Mouse (Mus musculus): Measurements from ENCODE around the gene Plppr4. TPM values are rescaled to one million over a fixed set of nuclear protein-coding genes. Genes with fewer than 3 reads are reported as not detected.

Plppr4 gene
- polyA plus RNA-seq, 1 experiment from 2014 or later: 0.49 TPM

DNA sequence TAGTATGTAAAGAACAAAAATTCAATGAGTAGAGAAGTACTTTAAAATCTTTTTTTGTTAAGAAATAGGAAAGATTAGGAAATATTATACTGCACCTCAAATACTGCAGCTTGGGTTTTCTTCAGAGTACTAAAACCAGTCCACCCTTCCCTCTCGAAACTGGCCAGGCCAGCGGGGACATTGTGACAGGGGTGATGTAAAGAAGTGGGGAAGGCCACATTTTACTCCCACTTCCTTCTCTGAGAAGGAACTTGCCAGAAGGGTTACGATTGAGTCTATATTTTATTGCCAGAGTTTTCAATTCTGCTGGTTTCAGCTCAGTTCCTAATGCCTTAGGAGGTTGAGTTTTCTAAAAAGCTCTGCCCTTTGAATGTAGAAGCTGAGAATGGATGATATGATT lies 41.0 kb downstream of the Plppr4 start:
- Histone ChIP-seq H3K4me2 (replicated peaks) (no peak overlapping the region), H3K27ac (no peak overlapping the region), H3K4me1 (no peaks in the 10 kb centered on the region), H3K9me3 (no peaks in the 10 kb centered on the region), H3K9ac (no peak overlapping the region), H3K27me3 (no peaks in the 10 kb centered on the region), H3K4me3 (no peak overlapping the region), H3K36me3 (no peaks in the 10 kb centered on the region)
- no peak for ATAC-seq (ENCODE audit: insufficient number of reproducible peaks, insufficient read depth, low FRiP score, low TSS enrichment)
- 84% methylated on average over 3 of the region's 3 CpGs for WGBS

DNA sequence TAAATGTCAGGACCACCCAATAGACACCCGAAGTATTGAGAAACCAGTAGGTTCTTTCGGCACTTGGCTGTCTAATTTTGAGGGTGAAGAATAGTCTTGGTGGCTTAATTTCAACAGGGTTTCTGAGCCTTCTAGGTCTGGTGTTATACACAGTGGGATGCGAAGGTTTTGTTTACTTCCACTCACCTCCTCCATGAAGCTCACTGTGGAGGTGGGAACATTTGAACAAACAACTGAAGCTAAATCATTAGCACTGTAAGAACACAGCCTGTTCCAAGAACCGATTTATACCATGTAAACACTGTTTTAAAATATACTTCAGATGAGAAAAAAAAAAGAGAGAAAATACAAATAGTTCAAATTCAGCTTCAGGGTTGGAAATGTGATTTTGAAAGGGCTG lies 47.3 kb downstream of the Plppr4 start:
- no peak for ATAC-seq (ENCODE audit: insufficient number of reproducible peaks, insufficient read depth, low FRiP score, low TSS enrichment)
- WGBS: 85% methylated on average over 4 of the region's 4 CpGs
- Histone ChIP-seq H3K4me3 (no peak overlapping the region), H3K9ac (no peak overlapping the region), H3K27ac (no peak overlapping the region), H3K4me2 (replicated peaks) (no peak overlapping the region), H3K4me1 (no peaks in the 10 kb centered on the region), H3K27me3 (no peaks in the 10 kb centered on the region), H3K9me3 (no peaks in the 10 kb centered on the region), H3K36me3 (no peaks in the 10 kb centered on the region)

DNA sequence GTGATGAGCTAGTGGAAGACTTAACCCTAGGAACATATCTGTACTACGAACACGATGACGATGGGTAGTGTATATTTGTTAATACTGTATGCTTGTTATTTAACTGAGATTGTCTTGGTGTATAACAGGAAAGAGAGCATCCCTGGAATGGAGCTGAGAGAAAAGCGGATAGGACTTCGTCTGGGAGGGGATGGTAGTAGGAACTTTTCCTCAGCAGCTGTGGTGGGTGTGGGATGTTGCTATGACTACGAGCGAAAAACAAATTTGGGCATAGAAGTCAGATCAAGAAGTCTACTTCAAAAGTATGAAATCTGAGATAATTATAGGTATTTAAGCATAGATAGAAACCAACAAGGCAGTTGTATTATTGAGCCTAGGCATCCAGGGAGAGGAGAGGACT lies 48.6 kb downstream of the Plppr4 start:
- Histone ChIP-seq H3K4me3 (no peak overlapping the region), H3K27me3 (no peaks in the 10 kb centered on the region), H3K4me1 (no peaks in the 10 kb centered on the region), H3K36me3 (no peaks in the 10 kb centered on the region), H3K9me3 (no peaks in the 10 kb centered on the region), H3K9ac (no peak overlapping the region), H3K4me2 (replicated peaks) (no peak overlapping the region), H3K27ac (no peak overlapping the region)
- no peak for ATAC-seq (ENCODE audit: insufficient number of reproducible peaks, insufficient read depth, low FRiP score, low TSS enrichment)
- 90% methylated on average over 7 of the region's 7 CpGs for WGBS

DNA sequence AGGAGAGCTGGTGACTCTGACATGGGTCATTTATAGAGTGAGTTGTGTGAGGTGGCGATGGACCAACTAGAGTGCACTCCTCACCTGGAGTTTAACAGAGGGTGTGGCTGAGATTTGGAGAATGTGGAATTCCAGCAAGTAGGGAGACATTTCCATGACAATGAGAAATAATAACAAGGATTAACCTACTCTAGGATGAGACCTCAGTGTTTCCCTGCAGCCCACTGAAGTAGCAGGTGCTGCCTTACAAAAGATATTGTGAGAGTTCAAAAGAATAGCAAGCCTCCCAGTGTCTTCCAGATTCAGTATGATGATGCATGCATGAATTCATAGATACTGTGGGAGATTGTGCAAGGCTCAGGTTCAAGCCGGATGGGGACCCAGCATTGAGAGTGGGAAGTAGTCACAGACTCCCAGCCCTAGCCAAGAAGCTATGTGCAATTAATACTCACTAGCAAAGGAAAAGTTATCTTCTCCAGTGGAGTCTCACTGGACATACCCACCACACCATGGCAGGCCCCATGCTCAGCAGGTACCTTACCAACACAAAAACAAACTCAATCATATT lies 49.8 kb downstream of the Plppr4 start:
- Histone ChIP-seq H3K36me3 (no peaks in the 10 kb centered on the region), H3K9ac (no peak overlapping the region), H3K4me2 (replicated peaks) (no peak overlapping the region), H3K4me3 (no peak overlapping the region), H3K9me3 (no peaks in the 10 kb centered on the region), H3K4me1 (no peaks in the 10 kb centered on the region), H3K27ac (no peak overlapping the region), H3K27me3 (no peaks in the 10 kb centered on the region)
- no peak for ATAC-seq (ENCODE audit: insufficient number of reproducible peaks, insufficient read depth, low FRiP score, low TSS enrichment)
- WGBS: 76% methylated on average over 2 of the region's 2 CpGs

DNA sequence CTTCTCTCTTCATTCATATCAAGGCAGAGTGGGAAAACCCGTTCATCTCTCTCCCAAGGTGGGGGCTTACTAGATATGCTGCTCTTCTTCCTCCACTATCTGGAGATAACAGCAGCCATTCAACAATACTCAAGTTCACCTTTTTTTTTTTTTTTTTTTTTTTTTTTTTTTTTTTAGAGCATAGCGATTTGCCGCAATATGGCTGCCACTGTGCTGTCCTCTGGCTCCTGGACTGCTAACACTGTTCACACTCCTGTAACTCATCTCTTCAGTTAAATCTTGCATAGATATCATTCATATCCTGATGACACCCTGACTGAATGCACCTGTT lies 51.1 kb downstream of the Plppr4 start:
- no peak overlapping the region for H3K9ac ChIP-seq
- H3K4me3 ChIP-seq: no peak overlapping the region
- H3K4me2 ChIP-seq (replicated peaks): no peak overlapping the region
- H3K9me3 ChIP-seq: no peaks in the 10 kb centered on the region
- WGBS: 91% methylated on average over 3 of the region's 3 CpGs
- no peaks in the 10 kb centered on the region for H3K36me3 ChIP-seq
- H3K27ac ChIP-seq: no peak overlapping the region
- no peaks in the 10 kb centered on the region for H3K27me3 ChIP-seq
- no peaks in the 10 kb centered on the region for H3K4me1 ChIP-seq
- no peak for ATAC-seq (ENCODE audit: insufficient number of reproducible peaks, insufficient read depth, low FRiP score, low TSS enrichment)

DNA sequence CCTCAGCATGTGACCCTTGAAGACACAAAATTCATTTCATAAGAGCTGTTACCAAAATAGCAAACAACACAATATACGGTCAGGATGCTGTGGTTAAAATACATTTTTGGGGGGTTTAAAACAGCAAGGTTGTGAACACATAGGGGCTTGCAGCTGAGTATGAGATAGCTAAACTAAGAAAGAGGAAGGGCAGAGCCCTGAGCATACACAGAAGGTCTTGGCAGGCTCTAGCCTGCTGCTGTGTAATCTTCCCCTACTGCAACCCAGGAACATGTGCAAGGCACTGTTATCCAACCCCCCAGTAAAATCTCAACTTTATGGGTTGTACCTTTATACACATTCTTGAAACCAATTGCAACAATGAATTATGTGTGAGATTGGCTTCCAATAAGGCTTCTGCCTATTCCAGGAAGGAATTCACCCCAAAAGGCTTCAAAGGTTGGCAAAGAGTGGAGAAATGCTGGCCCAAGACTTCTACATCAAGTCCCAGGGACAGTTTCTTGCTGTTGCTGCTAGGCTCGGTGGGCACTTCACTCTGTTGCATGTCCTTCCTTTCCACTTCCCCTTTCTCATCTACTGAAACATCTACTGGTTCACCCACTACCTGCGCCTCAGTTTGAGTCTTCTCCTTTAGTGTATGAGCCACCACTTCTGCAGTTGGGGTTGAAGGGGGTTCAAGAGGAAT lies 51.6 kb downstream of the Plppr4 start:
- Histone ChIP-seq H3K4me1 (no peaks in the 10 kb centered on the region), H3K9ac (no peak overlapping the region), H3K4me3 (no peak overlapping the region), H3K27me3 (no peaks in the 10 kb centered on the region), H3K9me3 (no peaks in the 10 kb centered on the region), H3K36me3 (no peaks in the 10 kb centered on the region), H3K4me2 (replicated peaks) (no peak overlapping the region), H3K27ac (no peak overlapping the region)
- WGBS: 90% methylated on average over 3 of the region's 3 CpGs
- ATAC-seq (ENCODE audit: insufficient number of reproducible peaks, insufficient read depth, low FRiP score, low TSS enrichment): no peak

DNA sequence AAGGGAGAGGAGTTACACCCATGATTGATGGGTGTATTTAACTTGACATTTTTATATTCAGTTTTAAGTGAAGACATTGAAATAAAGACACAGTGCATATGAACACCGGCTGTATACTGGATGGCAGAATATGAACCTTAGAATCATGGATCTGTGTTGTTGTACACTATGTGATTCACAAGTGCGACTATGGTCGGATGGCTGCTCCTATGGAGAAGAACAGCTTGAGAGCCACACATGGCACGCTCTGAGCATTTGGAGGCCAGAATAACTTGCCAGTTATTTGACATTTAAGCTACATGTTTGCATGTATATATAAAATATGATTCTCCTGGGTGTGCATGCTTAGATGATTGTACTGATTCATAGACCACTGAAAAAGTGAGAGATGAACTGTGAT lies 53.1 kb downstream of the Plppr4 start:
- Histone ChIP-seq H3K36me3 (no peaks in the 10 kb centered on the region), H3K27ac (no peak overlapping the region), H3K4me3 (no peak overlapping the region), H3K9me3 (no peaks in the 10 kb centered on the region), H3K4me1 (no peaks in the 10 kb centered on the region), H3K4me2 (replicated peaks) (no peak overlapping the region), H3K27me3 (no peaks in the 10 kb centered on the region), H3K9ac (no peak overlapping the region)
- WGBS: 89% methylated on average over 4 of the region's 4 CpGs
- no peak for ATAC-seq (ENCODE audit: insufficient number of reproducible peaks, insufficient read depth, low FRiP score, low TSS enrichment)

DNA sequence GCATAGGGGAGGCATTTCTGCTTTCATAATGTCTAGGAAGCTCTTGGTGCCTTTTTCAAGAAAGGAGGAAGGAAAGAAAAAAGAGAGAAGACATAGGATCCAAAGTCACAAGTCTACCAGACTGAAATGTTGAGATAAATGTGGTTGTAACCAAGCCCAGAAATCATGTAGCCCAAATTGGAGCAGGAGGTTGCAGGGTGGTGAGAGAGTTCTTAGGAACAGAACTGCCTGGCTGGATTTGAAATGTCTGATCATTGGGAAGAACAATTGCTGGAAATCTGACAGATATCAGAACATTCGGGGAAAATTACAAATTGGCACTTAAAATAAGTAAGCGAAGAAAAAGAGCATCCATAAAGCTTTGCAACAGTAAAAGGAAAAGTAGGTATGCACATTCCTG lies 56.6 kb downstream of the Plppr4 start:
- ATAC-seq (ENCODE audit: insufficient number of reproducible peaks, insufficient read depth, low FRiP score, low TSS enrichment): no peak
- no peak overlapping the region for H3K4me2 ChIP-seq (replicated peaks)
- H3K4me3 ChIP-seq: no peak overlapping the region
- no peaks in the 10 kb centered on the region for H3K36me3 ChIP-seq
- H3K4me1 ChIP-seq: no peaks in the 10 kb centered on the region
- no peaks in the 10 kb centered on the region for H3K27me3 ChIP-seq
- H3K27ac ChIP-seq: no peak overlapping the region
- no peaks in the 10 kb centered on the region for H3K9me3 ChIP-seq
- no peak overlapping the region for H3K9ac ChIP-seq
- 92% methylated on average over 2 of the region's 2 CpGs for WGBS

DNA sequence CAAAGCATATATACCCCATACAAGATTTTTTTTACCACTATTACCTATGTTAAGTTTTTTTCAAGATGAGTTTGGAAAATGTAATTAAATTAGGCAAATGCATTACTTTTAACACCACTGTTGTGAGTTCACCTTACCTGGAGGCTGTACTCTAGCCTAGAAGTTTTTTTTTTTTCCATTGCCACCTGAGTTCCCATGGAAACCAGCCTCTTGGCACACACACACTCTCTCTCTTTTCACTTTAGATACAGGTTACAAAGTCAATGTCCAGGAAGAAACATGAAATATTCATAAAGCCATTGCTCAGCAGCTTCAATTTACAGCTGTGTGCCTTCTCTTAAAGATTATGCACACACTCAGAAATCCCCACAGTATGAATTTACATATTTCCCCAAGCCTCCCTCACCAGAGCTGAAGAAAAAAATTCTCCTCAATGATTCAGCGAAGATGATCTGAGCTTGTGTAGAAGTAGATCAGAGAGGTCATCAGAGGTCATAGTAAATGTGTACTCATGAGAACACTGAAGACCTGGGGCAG lies 59.9 kb downstream of the Plppr4 start:
- Histone ChIP-seq H3K4me1 (no peaks in the 10 kb centered on the region), H3K36me3 (no peaks in the 10 kb centered on the region), H3K9me3 (no peaks in the 10 kb centered on the region), H3K4me2 (replicated peaks) (no peak overlapping the region), H3K27me3 (no peaks in the 10 kb centered on the region), H3K9ac (no peak overlapping the region), H3K4me3 (no peak overlapping the region), H3K27ac (no peak overlapping the region)
- ATAC-seq (ENCODE audit: insufficient number of reproducible peaks, insufficient read depth, low FRiP score, low TSS enrichment): no peak
- WGBS: 69% methylated on average over 1 of the region's 1 CpGs

DNA sequence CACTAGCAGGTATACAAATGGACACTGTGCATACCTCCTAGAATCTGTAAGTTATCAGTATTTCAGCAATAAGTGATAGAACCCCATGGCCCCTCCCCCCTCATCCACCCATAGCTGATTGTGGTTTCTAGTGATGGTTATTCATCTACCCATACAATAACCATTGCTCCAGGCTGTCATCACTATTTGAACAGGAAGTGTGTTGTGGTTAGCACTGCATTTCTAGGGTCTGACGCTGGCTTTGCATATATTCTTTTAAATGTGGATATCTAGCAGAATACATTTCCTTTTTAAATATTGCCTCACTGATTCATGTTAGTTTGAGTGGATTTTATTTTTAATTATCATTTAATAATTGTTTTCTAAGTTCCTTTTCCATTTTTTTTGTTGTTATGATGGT lies 62.9 kb downstream of the Plppr4 start:
- 66% methylated on average over 1 of the region's 1 CpGs for WGBS
- no peak overlapping the region for H3K27ac ChIP-seq
- H3K4me2 ChIP-seq (replicated peaks): no peak overlapping the region
- ATAC-seq (ENCODE audit: insufficient number of reproducible peaks, insufficient read depth, low FRiP score, low TSS enrichment): no peak
- no peaks in the 10 kb centered on the region for H3K27me3 ChIP-seq
- no peak overlapping the region for H3K4me3 ChIP-seq
- no peak overlapping the region for H3K9ac ChIP-seq
- H3K9me3 ChIP-seq: no peaks in the 10 kb centered on the region
- no peaks in the 10 kb centered on the region for H3K4me1 ChIP-seq
- no peaks in the 10 kb centered on the region for H3K36me3 ChIP-seq

DNA sequence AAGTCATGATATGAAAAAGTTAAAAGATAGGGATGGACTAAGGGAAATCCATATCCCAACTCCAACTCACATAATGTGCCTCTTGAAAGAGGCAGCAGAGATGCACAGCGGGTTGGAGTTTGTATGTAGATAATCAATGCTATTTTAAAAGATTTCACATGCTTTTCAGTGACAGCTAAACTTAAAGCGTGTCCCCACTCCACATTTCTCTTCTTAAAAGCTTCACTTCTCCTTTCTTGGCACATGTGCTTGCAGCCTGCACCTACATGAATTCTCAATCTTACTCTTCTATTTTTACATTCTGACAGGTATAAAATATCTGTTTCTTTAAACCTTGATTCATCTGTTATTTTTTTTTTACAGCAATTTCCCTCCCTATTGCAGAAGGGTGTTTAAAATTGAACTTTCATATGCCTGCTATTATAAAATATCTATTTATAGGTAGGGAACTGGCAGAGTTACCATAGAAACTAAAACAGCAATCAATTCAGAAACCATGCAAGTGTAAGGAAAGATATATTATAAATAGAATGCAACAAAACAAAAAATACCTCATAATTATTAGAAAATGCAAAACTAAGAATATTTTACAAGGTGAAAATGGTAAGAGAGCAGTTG lies 66.3 kb downstream of the Plppr4 start:
- WGBS: 84% methylated on average over 2 of the region's 2 CpGs
- H3K9me3 ChIP-seq: no peaks in the 10 kb centered on the region
- H3K9ac ChIP-seq: no peak overlapping the region
- no peaks in the 10 kb centered on the region for H3K27me3 ChIP-seq
- no peak overlapping the region for H3K27ac ChIP-seq
- H3K36me3 ChIP-seq: no peaks in the 10 kb centered on the region
- no peak overlapping the region for H3K4me2 ChIP-seq (replicated peaks)
- H3K4me1 ChIP-seq: no peaks in the 10 kb centered on the region
- ATAC-seq (ENCODE audit: insufficient number of reproducible peaks, insufficient read depth, low FRiP score, low TSS enrichment): no peak
- H3K4me3 ChIP-seq: no peak overlapping the region

Measured in embryonic facial prominence, embryonic 12.5 days (tissue).